Mouse (Mus musculus) cerebellum, adult 2 months (tissue): ENCODE results near the gene Hivep2.

Experiments
- CTCF ChIP-seq: fragments of 200-500 bp; IDR thresholded peaks from 2 replicates; pipeline ENCODE4 v1.5.1; 2011; ENCODE audit warnings: low read depth, mild to moderate bottlenecking, control low read depth, low read length, moderate library complexity, borderline replicate concordance; ENCODE audit not compliant: insufficient read depth
- POLR2A ChIP-seq: fragments of 200-500 bp; IDR thresholded peaks from 2 replicates; pipeline ENCODE4 v1.6.1; 2011; ENCODE audit warnings: low read length, control low read depth, borderline replicate concordance; ENCODE audit not compliant: insufficient read depth

GRCm38 (mm10) chr10:14056584-14057451, 90.9 kb downstream of the Hivep2 start:
- TF ChIP-seq CTCF (no peak), POLR2A (no peak)
